Mouse (Mus musculus) thymus, adult 2 months (tissue): ENCODE data around the gene Apbb1. TPM values are rescaled to one million over a fixed set of nuclear protein-coding genes. Genes with fewer than 3 reads are reported as not detected.
A peak's percentile ranks its signal among the peaks of the same experiment; 100 is the strongest.

Source experiments
- DNase-seq: peaks from one replicate; pipeline ENCODE4 v3.0.0; 2021
- H3K27ac ChIP-seq: fragments of 200-500 bp; 2 replicates; pipeline ENCODE4 v1.5.1; 2012; ENCODE audit warnings: low read length, control low read depth; ENCODE audit not compliant: control insufficient read depth, insufficient read depth
- H3K27me3 ChIP-seq: fragments of 200-500 bp; 2 replicates; pipeline ENCODE4 v1.6.1; 2012; ENCODE audit warnings: mild to moderate bottlenecking, low read length, moderate library complexity, mixed read lengths; ENCODE audit not compliant: control insufficient read depth, insufficient read depth
- H3K36me3 ChIP-seq: fragments of 200-500 bp; 2 replicates; pipeline ENCODE4 v1.6.1; 2012; ENCODE audit warnings: mild to moderate bottlenecking, low read length, moderate library complexity; ENCODE audit not compliant: control insufficient read depth, insufficient read depth
- H3K4me1 ChIP-seq: fragments of 200-500 bp; replicated peaks from 2 replicates; pipeline ENCODE4 v1.6.1; 2012; ENCODE audit warnings: low read length; ENCODE audit not compliant: control insufficient read depth, insufficient read depth
- H3K4me3 ChIP-seq: fragments of 200-500 bp; 2 replicates; pipeline ENCODE4 v1.5.1; 2012; ENCODE audit warnings: mild to moderate bottlenecking, low read length, control low read depth, moderate library complexity; ENCODE audit not compliant: control insufficient read depth, insufficient read depth
- CTCF ChIP-seq: fragments of 200-500 bp; IDR thresholded peaks from 2 replicates; pipeline ENCODE4 v1.5.1; 2012; ENCODE audit warnings: mild to moderate bottlenecking, control low read depth, low read length, moderate library complexity, borderline replicate concordance; ENCODE audit not compliant: control insufficient read depth, poor library complexity, insufficient read depth; ENCODE audit errors: extremely low read depth
- POLR2A ChIP-seq: fragments of 200-500 bp; IDR thresholded peaks from 2 replicates; pipeline ENCODE4 v1.6.1; 2012; ENCODE audit warnings: mild to moderate bottlenecking, low read length, control low read depth, moderate library complexity; ENCODE audit not compliant: control insufficient read depth, poor library complexity, insufficient read depth; ENCODE audit errors: extremely low read depth
- WGBS: fragments of 180-500 bp; shearing (Covaris S2); methylation state at CpG from one replicate; pipeline ENCODE4 v1.1.7; 2018; 5-methylcytosine and 5-hydroxymethylcytosine counted together
- polyA plus RNA-seq: library from polyadenylated mRNA; depleted of rRNA; stranded (reverse); fragments of >200 nt; gene quantifications from 2 replicates; pipeline ENCODE4 v1.2.3, GENCODE M21; 2012; rRNA removed

Gene Apbb1
- polyA plus RNA-seq: 17.7 and 34.8 TPM in 2 replicates

DNA sequence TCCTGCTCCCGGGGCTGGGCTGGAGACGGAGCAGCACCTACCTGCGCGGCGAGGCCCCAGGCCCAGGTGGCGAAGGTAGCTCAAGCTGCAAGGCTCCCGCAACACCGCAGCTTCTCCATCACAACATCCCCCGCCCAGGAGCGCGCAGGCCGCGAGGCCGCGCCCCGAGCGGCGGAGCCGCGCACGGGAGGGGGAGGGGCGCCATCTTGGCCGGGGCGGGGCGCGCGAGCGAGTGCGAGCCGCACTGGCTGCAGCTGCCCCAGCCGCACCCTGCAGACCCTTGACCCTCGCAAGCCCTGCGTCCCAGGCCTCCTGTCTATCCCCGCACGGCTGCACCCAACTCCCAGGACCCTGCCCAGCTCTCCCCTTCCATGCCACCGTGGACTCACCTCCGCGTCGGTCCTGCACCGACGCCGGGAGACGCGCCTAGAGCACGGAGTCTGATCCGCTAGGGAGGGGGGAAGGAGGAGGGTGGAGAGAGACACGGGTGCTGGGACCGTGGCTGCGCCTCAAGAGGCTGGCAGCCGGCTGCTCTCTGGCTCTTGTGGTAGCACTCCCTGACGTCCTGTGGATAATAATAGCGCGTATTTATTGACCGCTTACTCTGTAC lies at the start of gene Apbb1:
Gene Apbb1 (minus strand): TSS at position 560 of the 610 bp plus-strand sequence.
- Histone ChIP-seq H3K27ac (no peak within 1 kb of the TSS), H3K27me3 (no peaks in the 10 kb centered on the region; the same call in 1 of the 2 replicates)

GRCm38 (mm10) chr7:105628633-105629032 lies 47.2 kb upstream of the Apbb1 start:
- Histone ChIP-seq H3K36me3 (no peaks in the 10 kb centered on the region), H3K27me3 (no peaks in the 10 kb centered on the region; the same call in 1 of the 2 replicates), H3K27ac (no peak overlapping the region), H3K4me1 (0 out of 2 replicates have a peak, but pooled peaks cover 1% of the 10 kb centered on the region), H3K4me3 (no peak overlapping the region)
- DNase-seq: no peak
- 39% methylated on average over 3 of the region's 3 CpGs for WGBS
- TF ChIP-seq CTCF: no peak
- no peak for TF ChIP-seq POLR2A

More for the DNA sequence above, at the start of gene Apbb1:
- Histone ChIP-seq H3K4me3 (peak within 1 kb of the TSS; percentile 91), H3K36me3 (no peaks in the 10 kb centered on the region), H3K4me1 (peaks cover 6% of the 10 kb centered on the region; the same call in 1 of the 2 replicates)
- 2% methylated on average over 53 of the region's 54 CpGs for WGBS
- 0 out of 2 replicates have a peak, but pooled peaks have one; percentile 31 for TF ChIP-seq POLR2A
- TF ChIP-seq CTCF: peak; percentile 61; the same call in 1 of the 2 replicates
- peak; percentile 59 for DNase-seq

DNA sequence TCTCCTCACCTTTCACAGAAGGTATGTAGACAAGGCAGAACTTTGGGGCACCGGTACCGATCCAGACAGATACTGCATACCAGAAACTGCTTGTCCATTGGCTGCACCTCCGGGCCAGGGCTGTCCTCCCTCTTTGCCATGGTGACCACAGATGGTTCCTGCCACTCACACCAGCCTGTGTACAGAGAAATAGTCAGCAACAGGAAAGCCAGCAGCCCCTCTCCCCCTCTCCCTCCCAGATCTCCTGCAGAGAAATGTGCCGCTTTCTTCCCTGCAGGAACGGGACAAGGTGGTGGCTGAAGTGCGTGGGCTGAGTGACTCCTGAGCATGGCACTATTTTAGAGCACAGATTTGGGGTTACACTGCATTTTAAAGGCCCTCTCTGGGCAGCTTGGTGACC lies 43.9 kb upstream of the Apbb1 start:
- no peaks in the 10 kb centered on the region for H3K27me3 ChIP-seq
- H3K36me3 ChIP-seq: no peaks in the 10 kb centered on the region
- no peaks in the 10 kb centered on the region for H3K4me1 ChIP-seq
- no peak for TF ChIP-seq POLR2A
- TF ChIP-seq CTCF: no peak
- no peak overlapping the region for H3K27ac ChIP-seq
- no peak overlapping the region for H3K4me3 ChIP-seq
- whole genome bisulfite sequencing: 93% methylated on average over 6 of the region's 6 CpGs
- DNase-seq: no peak

DNA sequence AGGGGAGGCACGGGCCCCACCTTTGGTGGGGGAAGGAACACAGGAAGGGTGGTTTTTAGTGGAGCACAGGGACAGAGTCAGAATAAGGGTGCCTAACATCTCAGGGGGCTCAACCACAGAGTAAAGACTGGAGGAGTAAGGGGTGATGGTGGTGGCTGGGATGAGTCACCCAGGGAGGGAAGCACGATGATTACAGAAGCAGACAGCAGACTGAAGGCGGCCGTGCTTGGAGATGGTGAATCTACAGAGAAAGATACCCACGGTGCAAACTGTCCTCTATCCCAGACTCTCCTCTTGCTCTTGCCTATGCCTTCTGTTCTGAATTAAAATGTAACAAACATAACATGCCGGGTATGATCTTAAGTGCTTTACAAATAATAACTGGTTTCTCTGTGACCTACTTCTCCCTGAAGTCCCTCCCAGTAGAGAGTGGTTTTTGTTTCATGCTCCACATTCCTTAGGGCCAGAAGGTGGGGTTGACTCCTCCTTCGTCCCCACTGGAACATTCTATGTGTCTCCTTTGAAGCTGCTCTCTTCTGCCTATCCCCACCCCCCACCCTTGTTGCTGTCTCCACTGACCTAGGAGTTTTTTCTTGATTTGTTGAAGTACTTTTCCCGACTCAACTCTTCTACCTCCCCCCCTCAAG lies 40.3 kb upstream of the Apbb1 start:
- no peaks in the 10 kb centered on the region for H3K36me3 ChIP-seq
- H3K4me3 ChIP-seq: no peak overlapping the region
- H3K4me1 ChIP-seq: no peaks in the 10 kb centered on the region
- TF ChIP-seq POLR2A (no peak), CTCF (no peak)
- no peak for DNase-seq
- H3K27me3 ChIP-seq: no peaks in the 10 kb centered on the region
- WGBS: 91% methylated on average over 8 of the region's 8 CpGs
- no peak overlapping the region for H3K27ac ChIP-seq

DNA sequence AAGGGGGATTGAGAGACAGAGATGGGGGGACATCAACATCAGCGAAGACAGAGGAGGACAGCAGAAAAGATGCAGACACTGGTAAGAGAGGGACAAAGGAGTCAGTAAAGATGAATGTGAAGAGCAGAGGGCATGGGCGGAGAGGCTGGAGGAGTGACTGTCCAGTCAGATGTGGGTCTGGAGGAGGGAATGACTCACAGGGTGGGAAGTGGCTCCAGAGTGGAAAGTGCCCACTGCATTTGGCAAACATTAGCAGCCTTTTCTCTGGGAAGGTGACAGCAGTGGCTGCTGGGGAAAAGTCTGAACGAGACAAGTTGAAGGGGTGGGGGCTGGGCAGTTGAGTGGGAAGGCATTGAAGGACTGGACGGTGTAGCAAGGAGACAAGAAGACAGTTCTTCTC lies 39.6 kb upstream of the Apbb1 start:
- H3K27me3 ChIP-seq: no peaks in the 10 kb centered on the region
- H3K27ac ChIP-seq: no peak overlapping the region
- no peak for TF ChIP-seq CTCF
- no peak for TF ChIP-seq POLR2A
- no peak for DNase-seq
- no peaks in the 10 kb centered on the region for H3K36me3 ChIP-seq
- no peak overlapping the region for H3K4me3 ChIP-seq
- 93% methylated on average over 4 of the region's 4 CpGs for WGBS
- H3K4me1 ChIP-seq: no peaks in the 10 kb centered on the region

DNA sequence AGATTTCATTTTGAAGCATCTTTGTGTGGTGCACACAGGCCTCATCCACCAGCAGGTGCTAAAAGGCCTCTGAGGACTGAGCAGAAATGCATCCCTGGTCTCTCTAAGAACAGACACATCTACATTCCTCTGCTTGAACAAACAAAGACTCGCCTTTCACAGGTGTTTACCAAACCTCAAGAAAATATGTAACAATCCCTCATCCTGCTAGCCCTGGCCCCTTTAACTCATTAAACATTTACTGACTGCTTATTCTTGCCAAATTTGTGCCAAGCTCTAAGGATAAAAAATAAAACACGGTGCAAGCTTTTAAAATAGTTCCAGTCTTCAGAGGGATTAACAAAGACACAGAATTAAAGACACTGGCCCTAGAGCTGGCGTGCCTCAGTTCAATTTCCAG lies 38.2 kb upstream of the Apbb1 start:
- no peak for TF ChIP-seq CTCF
- TF ChIP-seq POLR2A: no peak
- Histone ChIP-seq H3K27ac (no peak overlapping the region), H3K4me3 (no peak overlapping the region), H3K4me1 (no peaks in the 10 kb centered on the region), H3K36me3 (no peaks in the 10 kb centered on the region), H3K27me3 (no peaks in the 10 kb centered on the region)
- WGBS: 94% methylated on average over 3 of the region's 3 CpGs
- no peak for DNase-seq
